Comparison of ENCODE assay signal across 16 mouse cellular contexts in the genomic region with DNA sequence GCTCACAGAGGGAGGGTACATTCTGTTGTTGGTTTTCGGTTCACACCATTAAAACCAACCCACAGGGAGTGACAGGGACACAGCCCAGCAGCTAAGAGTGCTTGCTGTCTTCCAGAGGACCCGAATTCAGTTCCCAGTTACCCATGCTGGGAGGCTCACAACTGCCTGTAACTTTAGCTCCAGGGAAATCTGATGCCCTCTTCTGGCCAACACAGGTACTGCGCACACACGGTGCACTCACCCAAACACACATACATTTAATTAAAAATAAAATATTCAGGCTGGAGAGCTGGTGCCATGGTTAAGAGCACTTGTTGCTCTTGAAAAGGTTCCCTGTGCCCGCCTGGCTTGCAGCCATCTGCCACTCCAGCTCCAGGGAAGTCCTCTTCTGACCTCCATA.
DNase-seq lines count a peak whose midpoint lies in the region; ATAC-seq and TF ChIP-seq lines count a peak whose summit lies in the region.
"Had no signal": no experiment of that assay in that cellular context is flagged by ENCODE, and none has a peak within 500 bp of the region (broad histone marks: within the 10 kb centered on the region; RNA-seq: fewer than 3 reads in every experiment).

No protein-coding gene starts in this region.

- no peaks in the 10 kb centered on the region for H3K4me1 ChIP-seq in forebrain, embryonic 11.5 days (replicated peaks; ENCODE audit: control insufficient read depth, insufficient read depth, low read length)
- H3K4me1 ChIP-seq in forebrain, embryonic 12.5 days = no peaks in the 10 kb centered on the region
- no peaks in the 10 kb centered on the region for H3K4me1 ChIP-seq in liver, adult 2 months (ENCODE audit: control insufficient read depth, insufficient read depth, low read length)
- peaks cover 5% of the 10 kb centered on the region; the same call in 1 of the 2 replicates for H3K4me1 ChIP-seq in liver, embryonic 11.5 days (replicated peaks; ENCODE audit: control insufficient read depth, insufficient read depth, low read length)

- peak; percentile 47; the same call in 1 of the 2 replicates for TF ChIP-seq CTCF in liver, adult 2 months (IDR thresholded peaks at IDR 0.05; ENCODE audit: low read depth, low read length)

- H3K27me3 ChIP-seq in forebrain, embryonic 11.5 days (ENCODE audit: control insufficient read depth, insufficient read depth, low read length) = no peaks in the 10 kb centered on the region
- H3K27me3 ChIP-seq in forebrain, embryonic 12.5 days = no peaks in the 10 kb centered on the region
- H3K27me3 ChIP-seq in liver, adult 2 months (ENCODE audit: control insufficient read depth, insufficient read depth, low read length) = no peaks in the 10 kb centered on the region
- peaks cover 15% of the 10 kb centered on the region for H3K27me3 ChIP-seq in liver, embryonic 11.5 days (replicated peaks; ENCODE audit: control insufficient read depth, insufficient read depth, low read length)
- no peaks in the 10 kb centered on the region for H3K27me3 ChIP-seq in splenic B cell, adult 2 months (ENCODE audit: control insufficient read depth, insufficient read depth, low read length, poor library complexity, severe bottlenecking)

- TF ChIP-seq POLR2A in liver, adult 2 months (IDR thresholded peaks at IDR 0.05; ENCODE audit: extremely low read depth, insufficient read depth, low read length) = no peak

- H3K4me2 ChIP-seq in forebrain, embryonic 11.5 days (ENCODE audit: low read depth, low read length, severe bottlenecking) = no peak overlapping the region
- H3K4me2 ChIP-seq in forebrain, embryonic 12.5 days = no peak overlapping the region
- H3K4me2 ChIP-seq in liver, embryonic 11.5 days = no peak overlapping the region

- peak; percentile 58 for DNase-seq in forebrain, embryonic 11.5 days (ENCODE audit: low spot score)
- DNase-seq in liver, adult 2 months (ENCODE audit: extremely low read depth, low read depth, low spot score) = no peak
- no peak for DNase-seq in liver, embryonic 11.5 days (ENCODE audit: low spot score)
- peak; percentile 87 for DNase-seq in ZHBTc4 (ENCODE audit: low read depth, low spot score)
- peak; percentile 26 for DNase-seq in splenic B cell, adult 2 months (ENCODE audit: low read depth, low spot score)
- DNase-seq in Muller cell, postnatal 12 days (ENCODE audit: inconsistent ontology term) = no peak
- no peak for DNase-seq in urinary bladder, adult 18-20 months (ENCODE audit: low spot score in 2 of 2)
- DNase-seq: adrenal gland, postnatal 10 days; cerebellum, adult 11-12 months; heart, postnatal 36 days; kidney, adult 18-20 months; lung, adult 18-20 months; right cerebral cortex, postnatal 25 days had no signal

- WGBS in forebrain, embryonic 11.5 days = 96% methylated on average over 5 of the region's 5 CpGs
- 92% methylated on average over 5 of the region's 5 CpGs for WGBS in forebrain, embryonic 12.5 days
- WGBS in liver, adult 2 months = 93% methylated on average over 5 of the region's 5 CpGs
- WGBS in liver, embryonic 11.5 days = 88% methylated on average over 5 of the region's 5 CpGs

- H3K4me3 ChIP-seq in forebrain, embryonic 11.5 days (ENCODE audit: low read depth, low read length) = no peak overlapping the region
- no peak overlapping the region for H3K4me3 ChIP-seq in forebrain, embryonic 12.5 days (replicated peaks)
- no peak overlapping the region for H3K4me3 ChIP-seq in liver, adult 2 months (ENCODE audit: insufficient read depth, low read depth, low read length)
- no peak overlapping the region for H3K4me3 ChIP-seq in liver, embryonic 11.5 days (ENCODE audit: low read depth, low read length)
- H3K4me3 ChIP-seq: erythroblast, embryonic 14.5 days; myocyte had no signal

- no peaks in the 10 kb centered on the region for H3K79me2 ChIP-seq in liver, adult 2 months (ENCODE audit: control insufficient read depth, insufficient read depth, low read length)

- H3K9ac ChIP-seq in forebrain, embryonic 11.5 days (ENCODE audit: low read length) = no peak overlapping the region
- no peak overlapping the region for H3K9ac ChIP-seq in forebrain, embryonic 12.5 days
- H3K9ac ChIP-seq in liver, adult 2 months (ENCODE audit: low read depth, low read length) = no peak overlapping the region
- H3K9ac ChIP-seq in liver, embryonic 11.5 days (ENCODE audit: low read depth, low read length) = no peak overlapping the region

- no peaks in the 10 kb centered on the region for H3K36me3 ChIP-seq in forebrain, embryonic 11.5 days (ENCODE audit: control insufficient read depth, insufficient read depth, low read length)
- H3K36me3 ChIP-seq in forebrain, embryonic 12.5 days (replicated peaks) = no peaks in the 10 kb centered on the region
- H3K36me3 ChIP-seq in liver, adult 2 months (ENCODE audit: control insufficient read depth, insufficient read depth, low read length) = no peaks in the 10 kb centered on the region
- no peaks in the 10 kb centered on the region for H3K36me3 ChIP-seq in liver, embryonic 11.5 days (ENCODE audit: control insufficient read depth, insufficient read depth, low read length)
- no peaks in the 10 kb centered on the region for H3K36me3 ChIP-seq in splenic B cell, adult 2 months (ENCODE audit: control insufficient read depth, insufficient read depth, low read length, poor library complexity, severe bottlenecking)

- H3K27ac ChIP-seq in forebrain, embryonic 11.5 days (ENCODE audit: low read depth, low read length) = no peak overlapping the region
- no peak overlapping the region for H3K27ac ChIP-seq in forebrain, embryonic 12.5 days
- H3K27ac ChIP-seq in liver, adult 2 months (replicated peaks; ENCODE audit: insufficient read depth, low read depth, low read length) = no peak overlapping the region
- no peak overlapping the region for H3K27ac ChIP-seq in liver, embryonic 11.5 days (ENCODE audit: low read depth, low read length)

- H3K9me3 ChIP-seq in forebrain, embryonic 11.5 days (ENCODE audit: control insufficient read depth, low read length) = no peaks in the 10 kb centered on the region; the same call in 1 of the 2 replicates
- H3K9me3 ChIP-seq in forebrain, embryonic 12.5 days = no peaks in the 10 kb centered on the region
- 0 out of 2 replicates have a peak, but pooled peaks cover 3% of the 10 kb centered on the region for H3K9me3 ChIP-seq in liver, embryonic 11.5 days (ENCODE audit: control insufficient read depth, low read length)

- no peak for ATAC-seq in forebrain, embryonic 11.5 days (replicated peaks; ENCODE audit: low FRiP score)
- ATAC-seq in forebrain, embryonic 12.5 days (ENCODE audit: low FRiP score) = no peak
- no peak for ATAC-seq in liver, embryonic 11.5 days (replicated peaks; ENCODE audit: low FRiP score)

Comparison
In these comparisons a context has a peak if more than half of its experiments do, and no peak if none do; other contexts are left out.
1. DNase-seq: peak in forebrain, embryonic 11.5 days (single experiment), ZHBTc4 (single experiment) and splenic B cell, adult 2 months (single experiment); none in liver, adult 2 months (single experiment), liver, embryonic 11.5 days (single experiment), Muller cell, postnatal 12 days (single experiment) and urinary bladder, adult 18-20 months (0 of 2).